Mouse (Mus musculus): Measurements from ENCODE around the gene BC048403. TPM values are rescaled to one million over a fixed set of nuclear protein-coding genes. Genes with fewer than 3 reads are reported as not detected.

BC048403 gene
- polyA plus RNA-seq, 1 experiment from 2014 or later, result 3.1 TPM

DNA sequence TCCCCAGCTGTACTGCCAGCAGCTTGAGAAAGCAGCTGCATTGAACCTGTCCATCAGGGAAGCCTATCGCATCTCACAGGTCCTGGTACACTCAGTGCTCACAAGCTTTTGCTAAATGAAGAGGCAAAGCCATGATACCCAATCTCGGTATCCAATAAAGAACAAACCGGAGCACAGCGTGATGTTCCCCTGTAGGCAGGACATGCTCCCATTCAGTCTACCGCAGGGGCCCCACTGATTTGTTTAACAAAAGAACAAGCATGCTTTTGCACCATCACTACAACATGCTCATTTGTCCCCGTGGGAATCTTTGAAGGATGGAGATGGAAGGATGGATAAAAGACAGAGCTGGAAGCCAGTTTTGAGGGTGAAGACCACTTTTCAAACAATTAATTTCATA lies 50.3 kb downstream of the BC048403 start:
- Histone ChIP-seq H3K9ac (no peak overlapping the region), H3K27me3 (no peaks in the 10 kb centered on the region), H3K27ac (no peak overlapping the region), H3K4me1 (no peaks in the 10 kb centered on the region), H3K4me3 (no peak overlapping the region), H3K4me2 (no peak overlapping the region), H3K9me3 (no peaks in the 10 kb centered on the region), H3K36me3 (peaks cover 41% of the 10 kb centered on the region)
- no peak for ATAC-seq (ENCODE audit: insufficient number of reproducible peaks, insufficient read depth, low FRiP score, low TSS enrichment, low read depth)
- 58% methylated on average over 6 of the region's 6 CpGs for WGBS

DNA sequence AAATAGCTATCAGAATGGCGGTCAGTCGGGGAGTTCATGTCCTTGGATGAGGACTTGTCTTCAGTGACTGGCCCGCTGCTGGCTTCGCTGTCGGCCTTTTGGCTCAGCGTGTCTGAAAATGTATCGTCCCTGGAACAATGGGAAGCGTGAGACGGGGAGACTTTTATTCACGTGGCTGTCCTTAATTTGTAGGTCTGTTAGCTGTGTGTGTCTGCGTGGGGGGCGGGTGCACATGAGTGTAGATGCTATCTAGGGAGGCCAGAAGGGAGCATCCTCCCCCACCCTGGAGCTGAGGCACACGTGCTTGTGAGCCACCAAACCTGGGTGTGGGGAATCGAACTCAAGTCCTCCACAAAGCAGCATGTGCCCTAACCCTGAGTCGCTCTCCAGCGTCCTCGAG lies 52.9 kb downstream of the BC048403 start:
- Histone ChIP-seq H3K4me1 (peaks cover 7% of the 10 kb centered on the region), H3K4me3 (no peak overlapping the region), H3K27ac (no peak overlapping the region), H3K9me3 (no peaks in the 10 kb centered on the region), H3K9ac (no peak overlapping the region), H3K27me3 (no peaks in the 10 kb centered on the region), H3K36me3 (peaks cover 33% of the 10 kb centered on the region), H3K4me2 (no peak overlapping the region)
- ATAC-seq (ENCODE audit: insufficient number of reproducible peaks, insufficient read depth, low FRiP score, low TSS enrichment, low read depth), result no peak
- WGBS, result 89% methylated on average over 17 of the region's 17 CpGs

DNA sequence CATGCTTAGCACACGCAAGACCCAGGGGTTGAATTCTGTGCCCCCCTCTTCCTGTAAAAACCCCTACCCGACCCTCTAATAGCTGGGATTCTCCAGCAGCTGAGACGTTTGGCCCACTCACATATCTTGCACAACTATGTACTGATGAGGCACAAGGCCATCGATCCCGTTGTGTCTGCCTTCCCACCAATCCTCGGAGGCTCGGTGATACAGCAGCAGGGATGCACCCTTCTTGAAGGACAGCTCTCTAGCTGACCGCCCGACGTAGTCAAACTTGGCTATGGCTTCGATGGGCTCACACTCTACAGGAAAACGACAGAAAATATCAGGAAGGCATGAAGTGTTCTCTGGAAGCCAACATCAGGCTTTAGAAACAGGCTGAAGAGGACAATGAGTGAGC lies 54.7 kb downstream of the BC048403 start:
- 93% methylated on average over 12 of the region's 12 CpGs for WGBS
- H3K36me3 ChIP-seq, result peaks cover 36% of the 10 kb centered on the region
- H3K4me2 ChIP-seq, result no peak overlapping the region
- H3K27ac ChIP-seq, result no peak overlapping the region
- H3K9ac ChIP-seq, result no peak overlapping the region
- H3K4me3 ChIP-seq, result no peak overlapping the region
- H3K4me1 ChIP-seq, result peaks cover 7% of the 10 kb centered on the region
- no peaks in the 10 kb centered on the region for H3K27me3 ChIP-seq
- ATAC-seq (ENCODE audit: insufficient number of reproducible peaks, insufficient read depth, low FRiP score, low TSS enrichment, low read depth), result no peak
- no peaks in the 10 kb centered on the region for H3K9me3 ChIP-seq

DNA sequence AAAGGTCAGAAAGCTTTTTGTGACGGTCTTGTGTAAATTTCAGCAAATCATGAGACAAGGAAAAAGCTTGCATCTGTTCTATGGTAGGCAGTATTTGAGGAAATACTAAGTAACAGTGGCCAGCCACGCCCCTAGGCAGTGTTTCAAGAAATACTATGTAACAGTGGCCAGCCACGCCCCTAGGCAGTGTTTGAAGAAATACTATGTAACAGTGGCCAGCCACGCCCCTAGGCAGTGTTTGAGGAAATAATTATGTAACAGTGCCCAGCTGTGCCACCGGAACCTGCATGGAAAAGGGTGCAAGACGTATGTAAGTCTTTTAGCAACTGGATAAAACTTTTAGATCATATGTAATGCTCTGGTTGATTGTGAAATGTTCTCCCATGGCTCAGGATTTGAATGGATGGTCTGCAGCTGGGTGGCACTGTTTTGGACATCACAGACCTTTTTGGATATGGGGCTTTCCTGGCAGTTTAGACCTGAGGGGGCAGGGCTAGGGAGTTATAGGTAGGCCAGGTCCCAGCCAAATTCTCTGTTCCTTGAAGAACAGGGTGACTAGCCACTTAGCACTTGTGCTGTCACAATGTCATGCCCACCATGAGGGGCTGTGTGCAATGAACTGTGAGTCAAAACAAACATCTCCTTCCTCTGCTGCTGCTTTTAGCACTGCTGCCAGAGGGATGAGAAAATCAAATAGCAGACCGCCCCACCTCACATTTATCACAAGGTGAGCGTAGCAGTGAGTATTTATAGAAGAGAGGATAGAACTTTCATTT lies 56.5 kb downstream of the BC048403 start:
- Histone ChIP-seq H3K27me3 (no peaks in the 10 kb centered on the region), H3K4me2 (no peak overlapping the region), H3K9me3 (no peaks in the 10 kb centered on the region), H3K4me3 (no peak overlapping the region), H3K36me3 (peaks cover 47% of the 10 kb centered on the region), H3K9ac (no peak overlapping the region), H3K4me1 (peaks cover 7% of the 10 kb centered on the region), H3K27ac (no peak overlapping the region)
- ATAC-seq (ENCODE audit: insufficient number of reproducible peaks, insufficient read depth, low FRiP score, low TSS enrichment, low read depth), result no peak
- WGBS, result 68% methylated on average over 8 of the region's 8 CpGs

DNA sequence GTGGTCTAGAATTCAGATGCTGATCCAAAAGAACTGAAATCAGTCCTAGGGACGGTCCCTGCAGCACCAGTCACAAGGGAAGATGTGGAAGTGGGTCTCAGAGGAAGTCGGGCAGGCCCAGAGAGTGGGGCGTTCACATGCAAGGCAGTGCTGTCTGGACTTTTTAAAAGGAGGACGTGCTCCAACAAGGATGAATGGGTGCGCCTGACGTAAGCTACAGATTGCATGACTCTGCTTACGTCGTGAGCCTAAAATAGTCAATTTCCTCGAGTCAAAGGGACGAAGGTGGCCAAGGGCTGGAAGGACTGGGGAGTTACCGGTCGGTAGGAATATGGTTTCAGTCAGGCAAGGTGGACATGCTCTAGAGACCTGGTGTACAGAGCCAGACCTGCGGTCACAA lies 60.3 kb downstream of the BC048403 start:
- Histone ChIP-seq H3K27me3 (no peaks in the 10 kb centered on the region), H3K27ac (no peak overlapping the region), H3K4me3 (no peak overlapping the region), H3K9me3 (no peaks in the 10 kb centered on the region), H3K9ac (no peak overlapping the region), H3K4me1 (peaks cover 7% of the 10 kb centered on the region), H3K36me3 (peaks cover 47% of the 10 kb centered on the region), H3K4me2 (no peak overlapping the region)
- ATAC-seq (ENCODE audit: insufficient number of reproducible peaks, insufficient read depth, low FRiP score, low TSS enrichment, low read depth), result no peak
- 91% methylated on average over 13 of the region's 13 CpGs for WGBS

Other genes with a start within 250 kb of the BC048403 start
- gene Tbk1, start 153.2 kb upstream of the BC048403 start, polyA plus RNA-seq (2015; fragmentation: Nextera tagmentation; extraction: Ambion mirVana), result 32.3 and 35.9 TPM in 2 replicates
- gene Xpot, start 113.6 kb upstream of the BC048403 start, polyA plus RNA-seq (2015; fragmentation: Nextera tagmentation; extraction: Ambion mirVana), result 48.1 and 61.6 TPM in 2 replicates
- gene D930020B18Rik, start 98.3 kb upstream of the BC048403 start, polyA plus RNA-seq (2015; fragmentation: Nextera tagmentation; extraction: Ambion mirVana), result 0.76 and 2.4 TPM in 2 replicates

Measured in embryonic facial prominence, embryonic 13.5 days (tissue).